Comparison of ENCODE assay signal across 8 mouse cellular contexts in the genomic region with DNA sequence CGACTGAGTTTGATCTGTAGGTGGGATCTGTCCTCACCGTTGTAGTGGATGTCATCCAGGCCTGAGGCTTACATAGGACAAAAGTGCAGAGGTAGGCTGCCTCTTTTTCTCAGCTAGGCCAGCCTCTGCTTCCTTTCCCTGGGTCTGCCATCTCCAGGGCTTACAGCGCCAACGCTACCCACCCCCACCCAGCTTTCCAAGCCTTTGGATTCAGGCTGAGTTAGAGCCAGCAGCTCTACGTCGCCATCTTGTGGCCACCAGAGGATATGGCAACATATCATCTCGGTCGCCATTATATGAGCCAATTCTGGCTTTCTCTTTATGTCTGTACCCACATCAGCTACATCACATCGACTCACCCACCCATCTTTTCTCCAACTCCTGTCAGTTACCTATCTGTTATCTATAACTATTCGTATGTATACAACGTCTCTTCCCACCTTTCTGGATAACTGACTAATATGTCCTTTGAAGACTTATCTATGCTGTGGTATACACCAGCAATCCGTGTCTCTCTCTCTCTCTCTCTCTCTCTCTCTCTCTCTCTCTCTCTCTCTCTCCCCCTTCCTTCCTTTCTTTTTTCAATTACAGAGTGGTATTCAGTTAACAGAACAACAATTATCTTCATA.
DNase-seq lines count a peak whose midpoint lies in the region; ATAC-seq lines count a peak whose summit lies in the region.

No protein-coding gene starts in this region.

- H3K36me3 ChIP-seq in liver, embryonic 15.5 days (replicated peaks): no peaks in the 10 kb centered on the region
- no peaks in the 10 kb centered on the region for H3K36me3 ChIP-seq in neural tube, embryonic 13.5 days

- ATAC-seq in liver, embryonic 15.5 days (ENCODE audit: insufficient read depth): no peak
- ATAC-seq in neural tube, embryonic 13.5 days (ENCODE audit: low read depth): peak; percentile 86

- WGBS in liver, embryonic 15.5 days (ENCODE audit: insufficient replicate concordance): 9% methylated on average over 12 of the region's 12 CpGs
- 11% methylated on average over 12 of the region's 12 CpGs for WGBS in neural tube, embryonic 13.5 days

- no peak overlapping the region for H3K9ac ChIP-seq in liver, embryonic 15.5 days
- 0 out of 2 replicates have a peak overlapping the region, but pooled peaks have one; percentile 41 for H3K9ac ChIP-seq in neural tube, embryonic 13.5 days

- H3K27ac ChIP-seq in liver, embryonic 15.5 days (replicated peaks): no peak overlapping the region
- H3K27ac ChIP-seq in neural tube, embryonic 13.5 days (replicated peaks): peak overlapping the region; percentile 38; the same call in 1 of the 2 replicates

- no peaks in the 10 kb centered on the region; the same call in 1 of the 2 replicates for H3K4me1 ChIP-seq in liver, embryonic 15.5 days (replicated peaks)
- H3K4me1 ChIP-seq in neural tube, embryonic 13.5 days (replicated peaks): peaks cover 8% of the 10 kb centered on the region

- no peaks in the 10 kb centered on the region for H3K27me3 ChIP-seq in liver, embryonic 15.5 days
- no peaks in the 10 kb centered on the region for H3K27me3 ChIP-seq in neural tube, embryonic 13.5 days

- peak overlapping the region; percentile 20; the same call in 1 of the 2 replicates for H3K4me2 ChIP-seq in liver, embryonic 15.5 days
- peak overlapping the region; percentile 38 for H3K4me2 ChIP-seq in neural tube, embryonic 13.5 days

- no peak overlapping the region for H3K4me3 ChIP-seq in liver, embryonic 15.5 days (replicated peaks)
- H3K4me3 ChIP-seq in neural tube, embryonic 13.5 days: no peak overlapping the region

- H3K9me3 ChIP-seq in liver, embryonic 15.5 days (replicated peaks): no peaks in the 10 kb centered on the region
- no peaks in the 10 kb centered on the region for H3K9me3 ChIP-seq in neural tube, embryonic 13.5 days

- DNase-seq in B cell, adult 2 months: peak; percentile 58 to 66
- peak; percentile 79 for DNase-seq in MN1 (ENCODE audit: low spot score)
- DNase-seq in cerebellum, postnatal 25 days: peak; percentile 54 to 68
- peak; percentile 26 for DNase-seq in heart, adult 8-10 months (ENCODE audit: low spot score)
- peak; percentile 42 for DNase-seq in kidney, adult 9 months
- no peak for DNase-seq in urinary bladder, adult 2 months (ENCODE audit: low spot score)
